Mouse (Mus musculus) brown adipose tissue, adult 24 weeks (tissue): Measurements from ENCODE around the gene Golt1a. TPM values are rescaled to one million over a fixed set of nuclear protein-coding genes. Genes with fewer than 3 reads are reported as not detected.
"Not testable (repeated sequence)": the region's sequence is repeated elsewhere in the genome, so short reads cannot be mapped to it uniquely, and the experiment has no call there.

Experiments used
- H3K27ac ChIP-seq: fragments of 200-500 bp; replicated peaks from 2 replicates; pipeline ENCODE4 v1.5.1; 2012; ENCODE audit warnings: low read depth, mild to moderate bottlenecking, low read length
- H3K4me1 ChIP-seq: fragments of 200-500 bp; 2 replicates; pipeline ENCODE4 v1.6.1; 2012; ENCODE audit warnings: low read length, mixed read lengths; ENCODE audit not compliant: control insufficient read depth, insufficient read depth, insufficient read length
- H3K4me3 ChIP-seq: fragments of 200-500 bp; 2 replicates; pipeline ENCODE4 v1.5.1; 2012; ENCODE audit warnings: low read depth, mild to moderate bottlenecking, low read length, moderate library complexity; ENCODE audit not compliant: insufficient read depth
- polyA plus RNA-seq: library from polyadenylated mRNA; stranded (reverse); fragments of >200 nt; gene quantifications from 2 replicates; pipeline ENCODE4 v1.2.4, GENCODE M21; 2012; ENCODE audit not compliant: missing spikeins, insufficient read depth, insufficient read length

The Golt1a gene
- polyA plus RNA-seq, 1 experiment = not detected

GRCm38 (mm10) chr1:133321267-133321925, 11.8 kb downstream of the Golt1a start, which contains the start of gene Kiss1:
Gene Kiss1, plus strand, starts transcription at chr1:133321875.
- Histone ChIP-seq H3K27ac (no peak within 1 kb of the TSS), H3K4me3 (no peak within 1 kb of the TSS), H3K4me1 (no peaks in the 10 kb centered on the region)

- no peak overlapping the region for H3K27ac ChIP-seq
- no peaks in the 10 kb centered on the region for H3K4me1 ChIP-seq
- no peak overlapping the region for H3K4me3 ChIP-seq
Measured at GRCm38 (mm10) chr1:133323333-133323732, 13.7 kb downstream of the Golt1a start.

- Histone ChIP-seq H3K4me1 (no peaks in the 10 kb centered on the region), H3K27ac (no peak overlapping the region), H3K4me3 (no peak overlapping the region)
Measured at GRCm38 (mm10) chr1:133325951-133326350, 16.4 kb downstream of the Golt1a start.

DNA sequence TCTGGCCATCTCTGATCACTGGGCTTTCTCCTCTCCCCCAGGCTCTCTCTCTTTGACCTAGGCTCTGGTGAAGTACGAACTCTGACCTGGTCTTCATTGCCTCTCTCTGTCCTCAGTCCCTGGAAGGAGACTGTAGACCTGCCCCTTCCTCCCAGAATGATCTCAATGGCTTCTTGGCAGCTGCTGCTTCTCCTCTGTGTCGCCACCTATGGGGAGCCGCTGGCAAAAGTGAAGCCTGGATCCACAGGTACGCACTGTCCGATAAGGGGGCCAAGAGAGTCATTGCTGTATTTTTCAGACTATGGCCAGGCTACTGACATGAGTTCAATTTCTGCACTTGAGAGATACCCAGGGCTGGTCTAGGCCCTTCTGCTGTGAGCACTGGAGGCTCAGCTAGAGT, 17.5 kb downstream of the Golt1a start:
- Histone ChIP-seq H3K4me3 (no peak overlapping the region), H3K4me1 (no peaks in the 10 kb centered on the region), H3K27ac (no peak overlapping the region)

DNA sequence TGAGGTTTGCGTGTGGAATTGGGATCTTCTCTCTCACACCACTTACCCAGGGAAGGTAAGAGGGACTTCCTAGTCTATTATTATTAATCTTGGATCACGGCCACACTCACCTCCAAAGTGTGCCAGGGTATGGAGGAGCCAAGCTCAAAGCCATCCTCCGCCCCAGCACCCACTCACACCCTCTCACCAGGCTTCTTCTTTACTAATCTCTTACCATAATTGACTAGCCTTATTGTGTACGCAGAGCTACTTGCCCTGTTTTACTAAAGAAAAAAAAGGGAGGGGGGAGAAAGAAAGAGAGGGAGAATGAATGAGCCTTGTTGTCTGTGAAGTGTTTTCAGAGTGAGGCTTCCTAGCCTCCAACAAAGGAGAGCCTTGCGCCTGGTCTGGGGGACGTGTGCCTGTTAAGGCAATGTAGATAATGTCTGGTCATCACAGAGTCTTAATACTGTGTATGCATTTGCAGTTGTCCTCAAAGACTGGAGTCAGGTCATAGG, 18.7 kb downstream of the Golt1a start:
- no peak overlapping the region for H3K27ac ChIP-seq
- no peaks in the 10 kb centered on the region for H3K4me1 ChIP-seq
- no peak overlapping the region for H3K4me3 ChIP-seq

- Histone ChIP-seq H3K27ac (no peak overlapping the region), H3K4me1 (no peaks in the 10 kb centered on the region), H3K4me3 (no peak overlapping the region)
Measured at GRCm38 (mm10) chr1:133328896-133329637, 19.5 kb downstream of the Golt1a start.

- no peaks in the 10 kb centered on the region for H3K4me1 ChIP-seq
- H3K4me3 ChIP-seq = no peak overlapping the region
- H3K27ac ChIP-seq = no peak overlapping the region
Measured at GRCm38 (mm10) chr1:133329638-133329964, 20.0 kb downstream of the Golt1a start.

GRCm38 (mm10) chr1:133331142-133331541, 21.5 kb downstream of the Golt1a start:
- H3K27ac ChIP-seq = no peak overlapping the region
- H3K4me3 ChIP-seq = no peak overlapping the region
- no peaks in the 10 kb centered on the region for H3K4me1 ChIP-seq

GRCm38 (mm10) chr1:133332656-133333430, 23.2 kb downstream of the Golt1a start:
- H3K4me3 ChIP-seq = no peak overlapping the region
- H3K4me1 ChIP-seq = no peaks in the 10 kb centered on the region

GRCm38 (mm10) chr1:133333937-133334336, 24.3 kb downstream of the Golt1a start:
- H3K4me1 ChIP-seq = no peaks in the 10 kb centered on the region
- H3K4me3 ChIP-seq = no peak overlapping the region
- no peak overlapping the region for H3K27ac ChIP-seq

More at GRCm38 (mm10) chr1:133332656-133333430, 23.2 kb downstream of the Golt1a start:
- H3K27ac ChIP-seq = no peak overlapping the region

- H3K27ac ChIP-seq, H3K4me1 ChIP-seq, H3K4me3 ChIP-seq: not testable (repeated sequence)
Measured at GRCm38 (mm10) chr1:133340403-133340802, 30.8 kb downstream of the Golt1a start.

GRCm38 (mm10) chr1:133344357-133344756, 34.8 kb downstream of the Golt1a start:
- Histone ChIP-seq H3K4me1 (no peaks in the 10 kb centered on the region), H3K4me3 (no peak overlapping the region), H3K27ac (no peak overlapping the region)

DNA sequence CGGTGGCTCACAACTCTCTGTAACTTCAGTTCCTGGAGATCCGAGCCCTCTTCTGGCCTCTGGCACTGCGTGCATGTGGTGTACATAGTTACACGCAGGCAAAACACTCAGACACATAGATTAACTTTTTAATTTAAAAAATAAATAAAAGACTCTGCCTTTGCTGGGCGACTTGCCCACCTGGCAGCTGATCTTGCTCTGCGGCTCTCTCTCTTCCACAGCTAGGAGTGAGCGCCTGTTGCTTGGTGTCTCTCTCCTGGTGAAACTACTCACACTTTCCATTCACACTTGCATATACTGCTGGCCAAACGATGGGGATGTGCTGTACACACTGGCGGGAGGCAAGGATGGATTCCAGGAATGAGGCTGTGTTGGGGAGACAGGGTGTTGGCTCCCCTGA, 36.9 kb downstream of the Golt1a start:
- Histone ChIP-seq H3K4me3 (no peak overlapping the region), H3K27ac (no peak overlapping the region), H3K4me1 (no peaks in the 10 kb centered on the region)

- Histone ChIP-seq H3K4me1 (no peaks in the 10 kb centered on the region), H3K4me3 (no peak overlapping the region), H3K27ac (no peak overlapping the region)
Measured at GRCm38 (mm10) chr1:133347226-133347625, 37.6 kb downstream of the Golt1a start.
